Comparison of ENCODE assay signal across 8 mouse cellular contexts in genomic region chr16:59639102-59639691, GRCm38 (mm10). TPM values are rescaled to one million over a fixed set of nuclear protein-coding genes. Genes with fewer than 3 reads are reported as not detected.
DNase-seq lines count a peak whose midpoint lies in the region; ATAC-seq lines count a peak whose summit lies in the region.

Arl6 (minus strand) TSS chr16:59639391.

- ATAC-seq in hindbrain, embryonic 14.5 days (ENCODE audit: low FRiP score), result peak; percentile 99

- H3K27me3 ChIP-seq in hindbrain, embryonic 14.5 days (ENCODE audit: control insufficient read depth, insufficient read depth, low read length), result no peaks in the 10 kb centered on the region

- peak; percentile 97 for DNase-seq in ZHBTc4 (ENCODE audit: low read depth, low spot score)
- peak; percentile 82 to 95 for DNase-seq in cerebellum, postnatal 4 days (ENCODE audit: low spot score in 2 of 2)
- peak; percentile 94 to 95 for DNase-seq in frontal cortex, postnatal 36 days (ENCODE audit: low spot score in 2 of 2)
- DNase-seq in hindbrain, embryonic 14.5 days (ENCODE audit: low spot score), result peak; percentile 96
- DNase-seq in layer of hippocampus, postnatal 25 days (ENCODE audit: extremely low spot score in 1 of 2, low spot score in 1 of 2), result peak; percentile 90 to 91
- DNase-seq in lung, postnatal 14 days, result peak; percentile 94
- peak; percentile 93 for DNase-seq in ovary, postnatal 36 days (ENCODE audit: low spot score)
- peak; percentile 93 for DNase-seq in thymus, postnatal 14 days

- peak within 1 kb of the TSS; percentile 64 for H3K4me2 ChIP-seq in hindbrain, embryonic 14.5 days (replicated peaks)

- H3K4me1 ChIP-seq in hindbrain, embryonic 14.5 days (replicated peaks; ENCODE audit: control insufficient read depth, insufficient read depth, low read length), result 0 out of 2 replicates have a peak, but pooled peaks cover 8% of the 10 kb centered on the region

- H3K4me3 ChIP-seq in hindbrain, embryonic 14.5 days (replicated peaks; ENCODE audit: low read length), result peak within 1 kb of the TSS; percentile 65

- H3K36me3 ChIP-seq in hindbrain, embryonic 14.5 days (replicated peaks; ENCODE audit: control insufficient read depth, insufficient read depth), result no peaks in the 10 kb centered on the region

- H3K27ac ChIP-seq in hindbrain, embryonic 14.5 days, result peak within 1 kb of the TSS; percentile 96

- H3K9me3 ChIP-seq in hindbrain, embryonic 14.5 days (ENCODE audit: control insufficient read depth, low read length), result no peaks in the 10 kb centered on the region

- under 1% methylated on average over 42 of the region's 46 CpGs for WGBS in hindbrain, embryonic 14.5 days

- H3K9ac ChIP-seq in hindbrain, embryonic 14.5 days, result peak within 1 kb of the TSS; percentile 69

RNA-seq across cellular contexts. Expression of gene Arl6, which starts in this region (rescaled TPM):
- 55.1 and 61.5 TPM in 2 replicates for polyA plus RNA-seq in hindbrain, embryonic 14.5 days (2014; fragmentation: Nextera tagmentation; extraction: Ambion mirVana)
- 10 to 100 TPM; 30.2 TPM for total RNA-seq in layer of hippocampus, postnatal 25 days (2021)

Comparison
In these comparisons a context has a peak if more than half of its experiments do, and no peak if none do; other contexts are left out.
1. Peak in every context shown above with its lines: DNase-seq, ATAC-seq, H3K4me3 ChIP-seq and H3K27ac ChIP-seq.